Mouse (Mus musculus) hindbrain, embryonic 13.5 days (tissue): ENCODE measurements around the gene Iqgap1. TPM values are rescaled to one million over a fixed set of nuclear protein-coding genes. Genes with fewer than 3 reads are reported as not detected.

Source experiments
- ATAC-seq: fragments of 200-750 bp; cut with Nextera tagmentation; 2 replicates; pipeline ENCODE4 v1.8.0; 2017; ENCODE audit warnings: moderate TSS enrichment; ENCODE audit not compliant: low FRiP score
- H3K27ac ChIP-seq: fragments of 300-500 bp; sonication (generic); 2 replicates; pipeline ENCODE4 v1.5.1; 2015; ENCODE audit warnings: inconsistent platforms, mild to moderate bottlenecking, moderate library complexity
- H3K27me3 ChIP-seq: fragments of 300-500 bp; sonication (generic); 2 replicates; pipeline ENCODE4 v1.6.1; 2015; ENCODE audit warnings: mild to moderate bottlenecking, inconsistent platforms
- H3K36me3 ChIP-seq: fragments of 300-500 bp; sonication (generic); 2 replicates; pipeline ENCODE4 v1.6.1; 2015; ENCODE audit warnings: mild to moderate bottlenecking, inconsistent platforms
- H3K4me1 ChIP-seq: fragments of 300-500 bp; sonication (generic); replicated peaks from 2 replicates; pipeline ENCODE4 v1.6.1; 2015; ENCODE audit warnings: inconsistent platforms
- H3K4me2 ChIP-seq: fragments of 300-500 bp; sonication (generic); 2 replicates; pipeline ENCODE4 v1.6.1; 2015; ENCODE audit warnings: inconsistent platforms, mild to moderate bottlenecking, moderate library complexity
- H3K4me3 ChIP-seq: fragments of 300-500 bp; sonication (generic); 2 replicates; pipeline ENCODE4 v1.5.1; 2015; ENCODE audit warnings: mild to moderate bottlenecking, inconsistent platforms
- H3K9ac ChIP-seq: fragments of 300-500 bp; sonication (generic); 2 replicates; pipeline ENCODE4 v1.6.1; 2015; ENCODE audit warnings: mild to moderate bottlenecking, inconsistent platforms
- H3K9me3 ChIP-seq: fragments of 300-500 bp; sonication (generic); 2 replicates; pipeline ENCODE4 v1.6.1; 2016; ENCODE audit warnings: inconsistent platforms
- WGBS: fragments of 180-500 bp; shearing (Covaris S2); methylation state at CpG from one replicate; pipeline ENCODE4 v1.1.7; 2015; 5-methylcytosine and 5-hydroxymethylcytosine counted together
- polyA plus RNA-seq: library from polyadenylated mRNA; unstranded; fragments of >200 nt; fragmentation: Nextera tagmentation; extraction: Ambion mirVana; gene quantifications from 2 replicates; pipeline ENCODE4 v1.2.1, GENCODE M21; 2015

Iqgap1 gene
- polyA plus RNA-seq, 1 experiment from 2014 or later, result 21.1 TPM

GRCm38 (mm10) chr7:80857181-80857580, 31.4 kb upstream of the Iqgap1 start:
- H3K27me3 ChIP-seq, result no peaks in the 10 kb centered on the region
- no peaks in the 10 kb centered on the region for H3K36me3 ChIP-seq
- H3K27ac ChIP-seq, result no peak overlapping the region
- H3K4me1 ChIP-seq, result peaks cover 10% of the 10 kb centered on the region
- no peak overlapping the region for H3K4me2 ChIP-seq
- no peak overlapping the region for H3K4me3 ChIP-seq
- 17% methylated on average over 6 of the region's 6 CpGs for WGBS
- ATAC-seq, result no peak
- no peak overlapping the region for H3K9ac ChIP-seq
- no peaks in the 10 kb centered on the region for H3K9me3 ChIP-seq

- ATAC-seq, result no peak
- no peak overlapping the region for H3K4me2 ChIP-seq
- H3K4me1 ChIP-seq, result peaks cover 3% of the 10 kb centered on the region; the same call in 1 of the 2 replicates
- no peaks in the 10 kb centered on the region for H3K9me3 ChIP-seq
- no peaks in the 10 kb centered on the region for H3K36me3 ChIP-seq
- H3K9ac ChIP-seq, result no peak overlapping the region
- H3K27ac ChIP-seq, result no peak overlapping the region
- no peak overlapping the region for H3K4me3 ChIP-seq
- no peaks in the 10 kb centered on the region for H3K27me3 ChIP-seq
These were observed 29.5 kb upstream of the Iqgap1 start for GRCm38 (mm10) chr7:80855316-80855715.

GRCm38 (mm10) chr7:80853218-80853617, 27.4 kb upstream of the Iqgap1 start:
- ATAC-seq, result no peak
- no peak overlapping the region for H3K9ac ChIP-seq
- H3K4me2 ChIP-seq, result no peak overlapping the region
- no peaks in the 10 kb centered on the region for H3K9me3 ChIP-seq
- no peak overlapping the region for H3K4me3 ChIP-seq
- H3K36me3 ChIP-seq, result no peaks in the 10 kb centered on the region
- no peaks in the 10 kb centered on the region for H3K4me1 ChIP-seq
- H3K27ac ChIP-seq, result no peak overlapping the region
- 96% methylated on average over 3 of the region's 3 CpGs for WGBS
- no peaks in the 10 kb centered on the region for H3K27me3 ChIP-seq

- H3K4me2 ChIP-seq, result no peak overlapping the region
- WGBS, result 87% methylated on average over 5 of the region's 5 CpGs
- no peaks in the 10 kb centered on the region for H3K36me3 ChIP-seq
- H3K27ac ChIP-seq, result no peak overlapping the region
- H3K27me3 ChIP-seq, result no peaks in the 10 kb centered on the region
- H3K4me3 ChIP-seq, result no peak overlapping the region
- H3K9ac ChIP-seq, result no peak overlapping the region
- no peak for ATAC-seq
- no peaks in the 10 kb centered on the region for H3K4me1 ChIP-seq
- no peaks in the 10 kb centered on the region for H3K9me3 ChIP-seq
These were observed 24.7 kb upstream of the Iqgap1 start for GRCm38 (mm10) chr7:80850520-80850919.

GRCm38 (mm10) chr7:80849710-80850109, 23.9 kb upstream of the Iqgap1 start:
- H3K27me3 ChIP-seq, result no peaks in the 10 kb centered on the region
- no peak overlapping the region for H3K9ac ChIP-seq
- H3K4me3 ChIP-seq, result no peak overlapping the region
- WGBS, result 38% methylated on average over 4 of the region's 4 CpGs
- no peaks in the 10 kb centered on the region for H3K4me1 ChIP-seq
- H3K9me3 ChIP-seq, result no peaks in the 10 kb centered on the region
- ATAC-seq, result no peak
- no peaks in the 10 kb centered on the region for H3K36me3 ChIP-seq
- H3K27ac ChIP-seq, result no peak overlapping the region
- H3K4me2 ChIP-seq, result no peak overlapping the region

- Histone ChIP-seq H3K4me1 (no peaks in the 10 kb centered on the region), H3K9me3 (no peaks in the 10 kb centered on the region), H3K4me2 (no peak overlapping the region), H3K36me3 (no peaks in the 10 kb centered on the region), H3K4me3 (no peak overlapping the region), H3K27ac (no peak overlapping the region), H3K9ac (no peak overlapping the region), H3K27me3 (no peaks in the 10 kb centered on the region)
- 90% methylated on average over 2 of the region's 2 CpGs for WGBS
- no peak for ATAC-seq
These were observed 23.5 kb upstream of the Iqgap1 start for GRCm38 (mm10) chr7:80849267-80849666.

GRCm38 (mm10) chr7:80846709-80847108, 20.9 kb upstream of the Iqgap1 start:
- no peak overlapping the region for H3K4me3 ChIP-seq
- no peak overlapping the region for H3K27ac ChIP-seq
- H3K36me3 ChIP-seq, result no peaks in the 10 kb centered on the region
- no peaks in the 10 kb centered on the region for H3K4me1 ChIP-seq
- H3K27me3 ChIP-seq, result 0 out of 2 replicates have a peak, but pooled peaks cover 2% of the 10 kb centered on the region
- ATAC-seq, result no peak
- no peaks in the 10 kb centered on the region for H3K9me3 ChIP-seq
- H3K4me2 ChIP-seq, result no peak overlapping the region
- WGBS, result 91% methylated on average over 5 of the region's 5 CpGs
- no peak overlapping the region for H3K9ac ChIP-seq

DNA sequence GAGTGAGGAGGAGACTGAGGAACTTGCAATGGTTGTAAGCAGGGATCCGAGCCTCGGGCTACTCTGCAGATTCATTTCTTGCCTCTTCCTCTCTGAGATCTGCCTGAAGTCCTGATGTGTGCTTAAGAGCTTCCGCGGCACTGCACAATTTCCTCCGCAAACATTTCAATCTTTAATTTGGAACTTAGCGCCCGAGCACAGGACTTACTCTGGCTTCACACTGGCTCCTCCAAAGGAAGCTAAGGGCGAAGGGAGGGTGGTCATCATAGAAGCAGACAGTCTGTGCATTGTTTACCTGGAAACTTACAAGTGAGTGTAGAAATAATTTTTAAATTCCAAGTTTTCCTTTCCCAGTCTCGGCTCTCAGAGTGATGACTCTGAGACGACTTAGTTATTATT, 20.5 kb upstream of the Iqgap1 start:
- ATAC-seq, result no peak

DNA sequence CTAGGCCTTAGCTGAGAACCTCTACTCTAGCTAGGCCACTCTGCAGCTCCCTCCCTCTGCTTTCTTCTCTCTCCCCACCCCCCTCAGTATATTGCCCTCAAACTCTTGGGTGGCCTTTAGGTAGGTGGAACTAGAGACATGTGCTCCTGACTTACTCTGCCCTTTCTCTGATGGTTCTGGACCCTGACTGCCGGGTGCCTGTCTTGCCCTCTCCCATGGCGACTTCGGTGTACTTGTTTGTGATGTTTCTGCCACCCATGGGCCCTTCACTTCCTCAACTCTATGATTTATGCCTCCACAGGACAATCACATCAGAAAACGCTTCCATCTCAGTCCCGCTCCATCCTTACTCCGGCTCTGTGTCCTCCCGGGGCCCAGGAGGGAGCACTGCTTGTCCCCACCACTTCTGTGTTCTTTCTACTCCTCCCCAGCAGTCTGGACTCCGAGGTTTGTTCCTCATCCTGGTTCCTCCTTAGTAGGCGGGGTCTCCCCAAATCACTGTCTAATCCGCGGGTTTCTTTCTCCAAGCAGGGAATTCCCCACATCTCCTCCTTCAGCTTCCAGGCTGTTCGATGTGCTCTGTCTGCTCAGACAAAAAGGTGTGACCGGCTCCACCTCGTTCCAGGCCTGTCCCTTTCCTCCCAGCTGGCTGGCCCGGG, 20.0 kb upstream of the Iqgap1 start:
- no peaks in the 10 kb centered on the region for H3K4me1 ChIP-seq
- H3K27me3 ChIP-seq, result 0 out of 2 replicates have a peak, but pooled peaks cover 2% of the 10 kb centered on the region
- H3K4me2 ChIP-seq, result no peak overlapping the region
- no peak overlapping the region for H3K27ac ChIP-seq
- ATAC-seq, result no peak
- no peak overlapping the region for H3K4me3 ChIP-seq
- no peak overlapping the region for H3K9ac ChIP-seq
- no peaks in the 10 kb centered on the region for H3K9me3 ChIP-seq
- no peaks in the 10 kb centered on the region for H3K36me3 ChIP-seq
- WGBS, result 79% methylated on average over 15 of the region's 15 CpGs

More for the DNA sequence above, 20.5 kb upstream of the Iqgap1 start:
- Histone ChIP-seq H3K27ac (no peak overlapping the region), H3K9ac (no peak overlapping the region), H3K36me3 (no peaks in the 10 kb centered on the region), H3K27me3 (0 out of 2 replicates have a peak, but pooled peaks cover 2% of the 10 kb centered on the region), H3K4me3 (no peak overlapping the region), H3K4me1 (no peaks in the 10 kb centered on the region), H3K4me2 (no peak overlapping the region), H3K9me3 (no peaks in the 10 kb centered on the region)
- WGBS, result 92% methylated on average over 10 of the region's 10 CpGs

GRCm38 (mm10) chr7:80844691-80845090, 18.9 kb upstream of the Iqgap1 start:
- 0 out of 2 replicates have a peak, but pooled peaks cover 5% of the 10 kb centered on the region for H3K27me3 ChIP-seq
- H3K9me3 ChIP-seq, result no peaks in the 10 kb centered on the region
- no peak overlapping the region for H3K4me2 ChIP-seq
- 96% methylated on average over 12 of the region's 12 CpGs for WGBS
- no peaks in the 10 kb centered on the region for H3K4me1 ChIP-seq
- ATAC-seq, result no peak
- H3K9ac ChIP-seq, result no peak overlapping the region
- no peak overlapping the region for H3K4me3 ChIP-seq
- H3K27ac ChIP-seq, result no peak overlapping the region
- H3K36me3 ChIP-seq, result no peaks in the 10 kb centered on the region

- Histone ChIP-seq H3K9me3 (no peaks in the 10 kb centered on the region), H3K9ac (no peak overlapping the region), H3K4me3 (no peak overlapping the region), H3K4me2 (no peak overlapping the region), H3K27me3 (0 out of 2 replicates have a peak, but pooled peaks cover 5% of the 10 kb centered on the region), H3K27ac (no peak overlapping the region), H3K36me3 (no peaks in the 10 kb centered on the region), H3K4me1 (no peaks in the 10 kb centered on the region)
- no peak for ATAC-seq
- 91% methylated on average over 8 of the region's 8 CpGs for WGBS
These were observed 18.3 kb upstream of the Iqgap1 start for GRCm38 (mm10) chr7:80843910-80844640.

DNA sequence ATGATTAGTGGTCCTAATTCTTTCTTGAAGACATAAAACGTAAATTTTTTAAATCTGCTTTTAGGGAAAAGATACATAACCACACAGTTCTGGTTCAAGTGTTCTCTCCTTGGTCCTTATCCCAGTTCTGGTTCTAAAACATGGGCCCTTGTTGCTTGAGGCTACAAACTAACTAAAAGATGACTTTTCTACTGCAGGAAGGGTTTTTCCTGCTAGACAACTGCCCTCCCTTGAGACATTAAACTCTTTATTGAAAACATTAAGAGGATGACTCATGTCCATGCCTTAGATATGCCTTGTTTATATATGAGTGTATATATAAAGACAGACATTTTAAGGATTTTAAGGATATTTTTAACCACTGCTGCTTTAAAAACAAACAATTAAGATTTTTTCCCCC, 17.4 kb upstream of the Iqgap1 start:
- Histone ChIP-seq H3K27ac (no peak overlapping the region), H3K4me1 (no peaks in the 10 kb centered on the region), H3K27me3 (0 out of 2 replicates have a peak, but pooled peaks cover 5% of the 10 kb centered on the region), H3K36me3 (no peaks in the 10 kb centered on the region), H3K4me2 (no peak overlapping the region), H3K9ac (no peak overlapping the region), H3K9me3 (no peaks in the 10 kb centered on the region), H3K4me3 (no peak overlapping the region)
- 96% methylated on average over 1 of the region's 1 CpGs for WGBS
- no peak for ATAC-seq

DNA sequence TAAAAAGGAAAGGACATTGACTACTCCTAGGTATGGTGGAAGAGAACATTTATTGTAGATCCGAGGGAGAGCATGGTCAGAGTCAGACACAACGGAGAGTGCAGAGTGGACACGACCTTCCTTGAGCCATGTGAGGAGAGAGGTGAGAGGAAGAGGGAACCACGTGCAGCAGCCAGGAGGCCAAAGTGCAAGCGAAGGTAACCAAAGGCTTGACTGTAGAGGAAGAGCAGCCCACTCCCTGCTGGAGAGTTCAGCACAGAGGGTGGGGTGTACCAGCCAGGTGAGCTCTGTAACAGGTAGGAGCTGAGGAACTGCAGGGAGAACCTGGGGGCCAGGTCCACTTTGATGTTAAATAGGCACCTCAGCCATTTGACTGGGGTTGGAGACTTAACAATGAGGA, 16.4 kb upstream of the Iqgap1 start:
- Histone ChIP-seq H3K4me3 (no peak overlapping the region), H3K9me3 (no peaks in the 10 kb centered on the region), H3K27me3 (0 out of 2 replicates have a peak, but pooled peaks cover 5% of the 10 kb centered on the region), H3K27ac (no peak overlapping the region), H3K4me1 (no peaks in the 10 kb centered on the region), H3K9ac (no peak overlapping the region), H3K4me2 (no peak overlapping the region), H3K36me3 (no peaks in the 10 kb centered on the region)
- no peak for ATAC-seq
- 79% methylated on average over 5 of the region's 5 CpGs for WGBS
